Mouse (Mus musculus): Measurements from ENCODE around the gene Kctd18.
"Not testable (repeated sequence)": the region's sequence is repeated elsewhere in the genome, so short reads cannot be mapped to it uniquely, and the experiment has no call there.

The Kctd18 gene

DNA sequence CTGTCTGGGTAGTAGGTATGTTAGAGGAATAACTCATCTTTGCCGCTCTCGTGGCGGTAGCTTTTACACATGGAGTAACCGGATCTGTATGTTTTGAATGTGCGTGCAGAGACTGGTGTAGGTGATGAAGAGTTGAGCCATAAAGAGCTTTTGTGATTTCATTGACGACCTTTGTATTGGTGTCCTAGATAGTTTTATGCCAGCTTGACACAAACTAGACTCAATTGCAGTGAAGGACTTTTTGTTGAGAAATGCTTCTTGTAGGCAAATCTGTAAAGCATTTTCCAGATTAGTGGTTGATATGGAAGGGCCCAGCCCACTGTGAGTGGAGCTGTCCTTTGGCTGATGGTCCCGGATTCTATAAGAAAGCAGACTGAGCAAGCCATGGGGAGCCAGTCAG lies at the start of gene Kctd18:
Gene Kctd18, minus strand, starts transcription at position 101 of the 400 bp plus-strand sequence.
- no peak for DNase-seq (ENCODE audit: low spot score)

DNA sequence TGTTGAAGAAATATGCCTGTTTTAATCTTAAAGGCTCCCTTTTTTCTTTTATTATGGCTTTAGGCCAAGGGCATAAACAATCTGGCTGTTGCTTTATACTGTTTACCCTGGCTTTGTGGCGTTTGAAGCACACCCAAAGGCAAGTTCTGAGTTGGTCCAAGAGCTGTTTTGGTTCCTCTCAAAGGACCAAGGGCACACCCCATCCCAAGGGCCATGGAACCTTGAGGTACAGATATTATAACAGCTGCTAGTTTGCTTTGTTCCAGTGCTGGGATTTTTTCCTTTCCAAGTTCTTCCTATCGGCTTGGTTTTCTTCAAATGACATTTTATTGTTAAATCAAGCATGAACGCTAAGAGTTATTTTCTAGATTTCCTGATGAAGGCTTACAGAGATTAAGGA lies 46.9 kb upstream of the Kctd18 start:
- DNase-seq (ENCODE audit: low spot score) = no peak

DNA sequence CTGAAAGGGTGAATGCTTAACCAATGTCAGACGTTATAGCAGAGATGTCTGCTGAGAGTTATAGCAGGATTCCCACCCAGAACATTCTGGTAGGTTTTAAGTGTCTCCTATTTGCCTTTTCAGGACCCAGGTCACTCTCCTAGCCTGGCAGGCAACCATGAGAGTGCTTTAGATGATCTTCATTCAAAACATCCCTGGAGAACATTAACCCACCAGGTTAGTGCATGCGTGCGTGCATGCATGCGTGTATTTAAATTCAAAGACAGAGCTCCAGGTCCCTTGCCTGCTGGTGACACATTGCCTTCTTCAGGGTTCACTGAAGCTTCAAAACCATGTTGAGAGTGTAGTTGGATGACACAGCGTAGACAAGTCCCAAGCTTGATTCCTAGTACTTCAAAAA lies 46.4 kb upstream of the Kctd18 start:
- no peak for DNase-seq (ENCODE audit: low spot score)

- DNase-seq (ENCODE audit: low spot score) = no peak
Measured at GRCm38 (mm10) chr1:58062131-58062530, 43.4 kb upstream of the Kctd18 start.

DNA sequence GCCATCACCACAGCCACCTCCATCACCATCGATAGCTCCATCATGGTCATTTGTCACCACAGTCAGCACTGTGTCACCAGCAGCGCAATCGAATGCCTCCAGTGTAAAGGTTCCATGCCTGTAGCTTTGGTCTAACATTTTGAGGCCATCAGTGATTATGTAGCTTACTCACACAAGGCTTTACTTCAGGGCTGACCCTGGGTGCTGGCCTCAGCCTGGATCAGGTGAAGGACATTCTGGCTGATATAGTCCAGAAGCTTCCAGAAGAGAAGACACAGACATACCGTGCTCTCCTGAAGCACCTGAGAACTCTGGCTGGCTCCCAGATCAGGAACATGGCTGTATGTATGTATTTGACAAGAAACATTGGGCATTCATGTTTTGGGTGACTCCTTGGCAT lies 40.1 kb upstream of the Kctd18 start:
- DNase-seq (ENCODE audit: low spot score) = no peak

GRCm38 (mm10) chr1:58056939-58057338 lies 38.2 kb upstream of the Kctd18 start:
- no peak for DNase-seq (ENCODE audit: low spot score)

DNA sequence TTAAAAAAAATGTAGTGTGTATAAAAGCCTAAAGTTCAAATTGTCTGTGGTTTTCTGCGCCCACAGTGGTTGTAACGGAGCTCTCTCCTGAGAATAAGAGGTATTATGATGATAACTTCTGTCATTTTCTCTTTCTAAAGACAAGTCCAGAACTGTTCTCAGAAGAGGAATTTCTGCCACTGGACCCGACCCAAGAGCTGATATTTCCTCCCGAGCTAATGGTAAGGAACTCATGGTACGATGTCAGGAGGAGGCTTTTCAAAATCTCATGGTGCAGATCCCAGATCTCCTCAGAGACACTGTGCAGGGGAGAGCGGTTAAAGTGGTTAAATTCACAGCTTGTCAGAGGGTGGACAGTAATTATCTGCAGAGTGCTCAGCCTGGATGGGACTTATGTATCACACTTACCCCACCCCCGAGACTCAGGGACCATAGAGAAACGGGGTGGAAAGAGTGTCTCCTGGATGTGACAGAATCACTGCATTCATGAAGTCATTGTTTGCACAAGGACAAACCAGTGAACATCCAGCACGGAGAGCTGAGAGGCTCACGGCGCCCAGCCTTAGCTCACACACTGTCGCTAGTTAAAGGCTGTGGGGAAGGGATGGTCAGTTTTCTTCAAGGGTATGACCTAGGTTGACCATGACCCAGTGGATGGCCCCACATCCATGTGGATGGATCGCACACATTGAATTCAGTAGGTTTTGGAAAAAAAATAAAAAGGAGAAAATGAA lies 37.5 kb upstream of the Kctd18 start:
- DNase-seq (ENCODE audit: low spot score) = no peak

- DNase-seq (ENCODE audit: low spot score) = no peak
Measured at GRCm38 (mm10) chr1:58055598-58055997, 36.8 kb upstream of the Kctd18 start.

- no peak for DNase-seq (ENCODE audit: low spot score)
Measured at GRCm38 (mm10) chr1:58049126-58049525, 30.4 kb upstream of the Kctd18 start.

DNA sequence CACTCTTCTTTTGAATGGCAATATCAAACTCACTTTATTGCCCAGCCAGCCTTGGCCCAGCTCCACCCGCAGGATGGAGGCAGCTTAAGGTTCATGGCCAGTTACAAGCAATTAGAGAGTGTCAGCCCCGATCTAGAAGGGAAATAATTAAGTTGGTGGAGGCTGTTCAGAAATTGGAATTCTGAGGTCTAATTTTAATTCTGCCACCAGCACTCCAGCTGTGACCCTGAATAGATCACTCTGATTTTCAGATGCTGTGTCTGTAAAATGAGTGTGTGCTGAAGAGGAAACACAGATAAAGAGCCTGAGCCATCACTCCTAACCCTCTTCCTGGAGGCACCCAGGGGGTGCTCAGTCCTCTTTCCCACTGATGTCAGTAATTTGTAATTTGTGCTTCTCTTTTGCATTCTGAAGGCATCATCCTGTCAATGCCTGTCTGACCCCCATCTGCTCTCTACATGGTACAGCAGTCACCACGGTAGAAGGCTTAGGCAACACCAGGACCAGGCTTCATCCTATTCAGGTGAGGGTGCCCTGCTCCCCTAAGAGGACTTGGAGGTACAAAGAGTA lies 28.1 kb upstream of the Kctd18 start:
- DNase-seq (ENCODE audit: low spot score) = no peak

- no peak for DNase-seq (ENCODE audit: low spot score)
Measured at GRCm38 (mm10) chr1:58045546-58045945, 26.8 kb upstream of the Kctd18 start.

DNA sequence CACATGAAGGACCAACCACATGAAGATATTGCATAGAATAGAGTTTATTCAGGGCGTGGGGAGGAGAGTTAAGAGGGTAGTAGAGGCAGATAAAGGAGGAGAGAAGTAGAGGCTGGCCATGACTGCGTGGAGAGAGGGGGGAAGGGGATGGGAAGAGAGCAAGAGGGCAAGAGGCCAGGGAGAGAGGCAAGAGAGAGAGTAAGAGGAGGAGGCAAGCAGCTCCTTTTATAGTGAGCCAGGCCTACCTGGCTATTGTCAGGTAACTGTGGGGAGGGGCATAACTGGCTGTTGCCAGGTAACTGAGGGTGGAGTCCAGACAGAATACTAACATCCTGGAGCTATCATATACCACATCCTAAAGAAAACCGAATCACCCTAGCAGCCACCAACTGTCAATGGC lies 26.3 kb upstream of the Kctd18 start:
- DNase-seq (ENCODE audit: low spot score) = no peak

DNA sequence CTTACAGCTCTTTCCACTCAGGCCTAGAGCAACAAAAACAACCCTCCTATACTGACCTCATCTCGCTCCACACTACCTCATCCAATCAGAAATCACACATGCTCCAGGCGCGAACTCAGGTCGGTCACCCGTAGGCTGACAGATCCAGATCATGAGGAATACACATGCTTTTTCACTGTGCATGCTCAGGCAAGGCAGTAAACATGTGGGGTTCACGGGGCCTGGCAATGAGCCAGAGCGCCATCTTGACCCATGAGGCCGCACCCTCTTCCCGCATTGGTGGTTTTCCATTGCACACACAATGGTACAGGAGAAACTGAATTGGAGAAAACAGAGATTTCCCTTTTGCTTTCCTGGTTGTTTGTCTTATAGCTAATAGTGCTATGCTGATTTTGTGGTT lies 18.6 kb upstream of the Kctd18 start:
- DNase-seq (ENCODE audit: low spot score) = not testable (repeated sequence)

GRCm38 (mm10) chr1:58031160-58031769 lies 12.5 kb upstream of the Kctd18 start:
- DNase-seq (ENCODE audit: low spot score) = peak; percentile 85

DNA sequence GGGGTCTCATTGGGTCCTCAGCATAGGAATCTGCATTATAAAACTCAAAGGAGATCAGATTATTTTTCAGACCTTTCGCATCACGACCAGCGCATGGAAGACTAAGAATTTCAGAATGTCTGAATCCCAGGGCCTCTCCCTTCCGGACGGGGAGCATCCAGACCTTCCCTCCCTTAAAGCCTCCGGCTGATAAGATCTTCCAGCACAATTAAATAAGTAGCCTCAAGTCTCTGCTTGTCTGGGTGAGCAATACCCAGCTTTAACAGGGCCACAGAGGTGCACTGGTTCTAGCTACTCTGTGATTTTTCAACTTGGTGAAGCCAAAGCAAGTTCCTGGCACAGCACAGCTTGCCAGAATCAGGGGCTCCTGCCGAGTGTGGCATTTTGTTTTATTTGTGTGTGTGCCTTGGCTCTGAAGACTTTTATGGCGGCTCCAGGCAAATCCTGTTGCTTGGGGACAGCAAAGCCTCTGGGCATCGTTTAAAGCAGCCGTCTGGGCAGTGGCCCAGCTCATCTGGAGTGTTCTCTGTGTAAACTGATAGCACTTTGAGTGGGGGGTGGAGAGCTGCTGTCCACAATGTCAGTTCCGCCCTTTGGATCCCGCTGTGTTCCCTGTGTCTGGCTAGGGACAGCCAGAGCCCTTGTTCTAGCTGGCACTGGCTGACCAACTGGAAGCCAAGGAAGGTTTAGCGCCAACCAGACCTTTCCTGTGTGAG lies 11.6 kb upstream of the Kctd18 start:
- DNase-seq (ENCODE audit: low spot score) = peak; percentile 43

- peak; percentile 55 for DNase-seq (ENCODE audit: low spot score)
Measured at GRCm38 (mm10) chr1:58029636-58030117, 10.9 kb upstream of the Kctd18 start, which contains the start of gene Aox1. TSS of gene Aox1 (plus strand) at chr1:58029931.

DNA sequence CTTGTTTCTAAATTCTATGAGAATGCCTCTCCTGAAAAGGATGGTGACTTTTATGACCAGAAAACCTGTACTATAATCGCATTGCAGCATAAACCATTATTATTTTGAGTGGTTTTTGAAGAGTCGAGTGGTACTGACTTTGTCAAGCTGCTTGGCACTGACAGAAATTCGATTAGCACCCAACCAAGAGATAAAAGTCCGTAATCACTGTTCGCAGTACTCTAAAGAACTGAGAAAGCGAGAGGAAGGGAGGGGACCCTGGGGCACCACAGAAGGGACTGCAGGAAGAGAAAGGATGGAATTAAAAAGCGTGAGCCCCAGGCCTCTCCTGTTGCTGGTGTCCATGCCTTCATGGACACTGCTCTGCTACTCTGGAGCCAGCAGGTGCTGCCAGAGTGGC lies 9.0 kb upstream of the Kctd18 start:
- DNase-seq (ENCODE audit: low spot score) = no peak

GRCm38 (mm10) chr1:58006388-58006787 lies 12.4 kb downstream of the Kctd18 start:
- DNase-seq (ENCODE audit: low spot score) = not testable (repeated sequence)

- no peak for DNase-seq (ENCODE audit: low spot score)
Measured at GRCm38 (mm10) chr1:57998146-57998545, 20.6 kb downstream of the Kctd18 start.

- DNase-seq (ENCODE audit: low spot score) = no peak
Measured at GRCm38 (mm10) chr1:57996133-57996615, 22.6 kb downstream of the Kctd18 start.

GRCm38 (mm10) chr1:57995432-57996132 lies 23.2 kb downstream of the Kctd18 start, which contains the start of gene Sgo2a:
TSS of gene Sgo2a (plus strand) at chr1:57995971.
- peak; percentile 99 for DNase-seq (ENCODE audit: low spot score)

DNA sequence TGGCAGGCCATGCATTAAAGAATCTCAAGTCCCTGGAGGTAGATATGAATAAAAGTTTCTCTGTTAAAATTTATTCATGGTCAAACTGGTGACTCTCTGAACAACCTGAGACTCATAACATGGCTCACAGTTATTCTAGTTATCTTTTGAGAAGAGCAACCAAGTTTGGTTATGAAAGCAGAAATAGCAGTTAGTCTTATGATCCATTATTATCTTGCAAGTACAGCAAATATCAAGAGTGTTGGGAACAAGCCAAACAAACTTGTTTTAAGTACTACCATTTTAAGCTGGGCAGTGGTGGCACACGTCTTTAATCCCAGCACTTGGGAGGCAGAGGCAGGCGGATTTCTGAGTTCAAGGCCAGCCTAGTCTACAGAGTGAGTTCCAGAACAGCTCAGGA lies 27.5 kb downstream of the Kctd18 start:
- no peak for DNase-seq (ENCODE audit: low spot score)
